Mouse (Mus musculus) myocyte (in vitro differentiated cells): ENCODE measurements around the gene Snrpg. TPM values are rescaled to one million over a fixed set of nuclear protein-coding genes. Genes with fewer than 3 reads are reported as not detected.
A peak's percentile ranks its signal among the peaks of the same experiment; 100 is the strongest.
"Not testable (repeated sequence)": the region's sequence is repeated elsewhere in the genome, so short reads cannot be mapped to it uniquely, and the experiment has no call there.

Source experiments
- H3K27me3 ChIP-seq: one replicate; pipeline ENCODE4 v1.6.1; 2011; ENCODE audit not compliant: control insufficient read depth, insufficient read depth, insufficient read length
- H3K36me3 ChIP-seq: one replicate; pipeline ENCODE4 v1.6.1; 2011; ENCODE audit not compliant: control insufficient read depth, insufficient read depth
- H3K4me2 ChIP-seq: one replicate; pipeline ENCODE4 v1.6.1; 2011; ENCODE audit warnings: low read depth, control low read depth
- H3K4me3 ChIP-seq: one replicate; pipeline ENCODE4 v1.5.1; 2011; ENCODE audit warnings: mild to moderate bottlenecking, control low read depth, moderate library complexity
- H3K79me2 ChIP-seq: one replicate; pipeline ENCODE4 v1.6.1; 2011; ENCODE audit not compliant: control insufficient read depth, insufficient read depth
- H3ac ChIP-seq: one replicate; pipeline ENCODE4 v1.6.1; 2011; ENCODE audit not compliant: control insufficient read depth, insufficient read length
- CEBPB ChIP-seq: IDR thresholded peaks from 2 replicates; pipeline ENCODE4 v1.6.1; 2011; ENCODE audit warnings: mild to moderate bottlenecking, moderate library complexity; ENCODE audit not compliant: poor library complexity, insufficient read depth, severe bottlenecking
- E2F4 ChIP-seq: IDR thresholded peaks from one replicate; pipeline ENCODE4 v1.6.1; 2011; ENCODE audit warnings: mild to moderate bottlenecking, control low read depth, moderate library complexity; ENCODE audit not compliant: insufficient read depth
- MAX ChIP-seq: IDR thresholded peaks from one replicate; pipeline ENCODE4 v1.6.1; 2011; ENCODE audit warnings: low read depth, mild to moderate bottlenecking, control low read depth
- MYOD1 ChIP-seq, 3 experiments: IDR thresholded peaks; one replicate each; pipeline ENCODE4 v1.6.1; 2011; ENCODE audit warnings: control low read depth in 2 of 3, low read depth in 2 of 3, mild to moderate bottlenecking in 2 of 3, moderate library complexity in 1 of 3; ENCODE audit not compliant: insufficient read length in 2 of 3, control insufficient read depth in 1 of 3
- MYOG ChIP-seq, 3 experiments: IDR thresholded peaks; one replicate each; pipeline ENCODE4 v1.6.1; 2011; ENCODE audit warnings: control low read depth in 2 of 3, low read depth in 2 of 3, mild to moderate bottlenecking in 2 of 3; ENCODE audit not compliant: insufficient read length in 2 of 3, control insufficient read depth in 1 of 3, insufficient read depth in 1 of 3
- POLR2A ChIP-seq: IDR thresholded peaks from one replicate; pipeline ENCODE4 v1.6.1; 2011; ENCODE audit warnings: low read depth, mild to moderate bottlenecking, control low read depth, moderate library complexity; ENCODE audit not compliant: insufficient read length
- POLR2AphosphoS2 ChIP-seq: IDR thresholded peaks from one replicate; pipeline ENCODE4 v1.6.1; 2011; ENCODE audit warnings: low read depth, control low read depth; ENCODE audit not compliant: insufficient read length
- REST ChIP-seq: IDR thresholded peaks from one replicate; pipeline ENCODE4 v1.6.1; 2011; ENCODE audit warnings: mild to moderate bottlenecking, control low read depth, moderate library complexity; ENCODE audit not compliant: insufficient read depth, insufficient read length
- SRF ChIP-seq: IDR thresholded peaks from one replicate; pipeline ENCODE4 v1.6.1; 2011; ENCODE audit warnings: low read depth; ENCODE audit not compliant: control insufficient read depth, insufficient read length
- TCF12 ChIP-seq: IDR thresholded peaks from one replicate; pipeline ENCODE4 v1.6.1; 2011; ENCODE audit warnings: mild to moderate bottlenecking, control low read depth; ENCODE audit not compliant: poor library complexity, insufficient read depth, severe bottlenecking
- TCF3 ChIP-seq: IDR thresholded peaks from one replicate; pipeline ENCODE4 v1.6.1; 2011; ENCODE audit warnings: low read depth, control low read depth; ENCODE audit not compliant: insufficient read length
- USF1 ChIP-seq: IDR thresholded peaks from one replicate; pipeline ENCODE4 v1.6.1; 2011; ENCODE audit warnings: low read depth, mild to moderate bottlenecking, control low read depth, moderate library complexity
- polyA plus RNA-seq: library from polyadenylated mRNA; unstranded; fragments of >200 nt; fragmentation: generic; extraction: Trizol; gene quantifications from one replicate; pipeline ENCODE4 v1.2.1, GENCODE M21; 2012; ENCODE audit warnings: missing spikeins

Snrpg gene
- polyA plus RNA-seq, 1 experiment = 188 TPM

- Histone ChIP-seq H3K4me2 (peak overlapping the region; percentile 69), H3K79me2 (peaks cover 40% of the 10 kb centered on the region), H3K4me3 (peak overlapping the region; percentile 86), H3K36me3 (peaks cover 4% of the 10 kb centered on the region), H3K27me3 (no peaks in the 10 kb centered on the region), H3ac (peak overlapping the region; percentile 3)
- TF ChIP-seq CEBPB = no peak
- TF ChIP-seq MYOD1 (IDR thresholded peaks at IDR 0.05; ENCODE audit: control insufficient read depth in 1 of 3, insufficient read length in 2 of 3, low read depth in 2 of 3) = no peak
- no peak for TF ChIP-seq POLR2A
- no peak for TF ChIP-seq TCF3
- no peak for TF ChIP-seq USF1
- TF ChIP-seq POLR2AphosphoS2 = no peak
- TF ChIP-seq SRF = no peak
- TF ChIP-seq TCF12 = no peak
- no peak for TF ChIP-seq REST
- TF ChIP-seq MYOG (IDR thresholded peaks at IDR 0.05; ENCODE audit: control insufficient read depth in 1 of 3, insufficient read depth in 1 of 3, insufficient read length in 2 of 3, low read depth in 2 of 3) = no peak
- no peak for TF ChIP-seq MAX
- TF ChIP-seq E2F4 = no peak
Measured at GRCm38 (mm10) chr6:86371950-86372516, 929 bp downstream of the Snrpg start.

GRCm38 (mm10) chr6:86373556-86373955 lies 2.5 kb downstream of the Snrpg start:
- Histone ChIP-seq H3K36me3 (peaks cover 18% of the 10 kb centered on the region), H3K4me3 (no peak overlapping the region), H3K79me2 (peaks cover 40% of the 10 kb centered on the region), H3ac (no peak overlapping the region), H3K27me3 (no peaks in the 10 kb centered on the region), H3K4me2 (no peak overlapping the region)
- TF ChIP-seq REST (no peak), MYOG (IDR thresholded peaks at IDR 0.05; ENCODE audit: control insufficient read depth in 1 of 3, insufficient read depth in 1 of 3, insufficient read length in 2 of 3, low read depth in 2 of 3) (no peak), CEBPB (no peak), POLR2A (no peak), USF1 (no peak), MAX (no peak), TCF3 (no peak), TCF12 (no peak), SRF (no peak), POLR2AphosphoS2 (no peak), E2F4 (no peak)

DNA sequence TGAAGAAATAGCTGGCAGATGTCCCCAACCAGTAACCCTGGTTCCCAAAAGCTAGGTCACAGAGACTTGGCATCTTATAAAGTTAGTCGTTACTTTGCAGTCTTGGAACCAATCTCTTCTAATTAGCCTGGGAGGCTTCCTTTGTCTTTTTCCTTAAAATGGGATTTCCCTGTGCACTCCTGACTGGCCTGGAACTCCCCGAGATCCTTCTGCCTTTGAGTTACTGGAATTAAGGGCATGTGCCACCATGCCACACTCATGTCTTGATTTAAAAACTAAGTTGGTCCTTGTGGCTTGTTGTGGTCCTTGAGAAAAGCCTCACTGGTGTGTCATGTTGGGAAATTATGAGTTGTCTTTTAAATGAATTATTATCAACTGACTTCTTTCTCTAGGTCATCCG lies 7.2 kb downstream of the Snrpg start:
- TF ChIP-seq MYOD1 (IDR thresholded peaks at IDR 0.05; ENCODE audit: control insufficient read depth in 1 of 3, insufficient read length in 2 of 3, low read depth in 2 of 3) = no peak
- no peak for TF ChIP-seq USF1
- no peak for TF ChIP-seq MYOG (IDR thresholded peaks at IDR 0.05; ENCODE audit: control insufficient read depth in 1 of 3, insufficient read depth in 1 of 3, insufficient read length in 2 of 3, low read depth in 2 of 3)
- no peak for TF ChIP-seq REST
- TF ChIP-seq TCF12 = no peak
- no peak for TF ChIP-seq POLR2A
- no peak for TF ChIP-seq CEBPB
- no peak for TF ChIP-seq E2F4
- TF ChIP-seq SRF = no peak
- TF ChIP-seq MAX = no peak
- TF ChIP-seq TCF3 = no peak
- Histone ChIP-seq H3ac (no peak overlapping the region), H3K27me3 (no peaks in the 10 kb centered on the region), H3K4me2 (no peak overlapping the region), H3K4me3 (no peak overlapping the region), H3K79me2 (peaks cover 20% of the 10 kb centered on the region), H3K36me3 (peaks cover 25% of the 10 kb centered on the region)

DNA sequence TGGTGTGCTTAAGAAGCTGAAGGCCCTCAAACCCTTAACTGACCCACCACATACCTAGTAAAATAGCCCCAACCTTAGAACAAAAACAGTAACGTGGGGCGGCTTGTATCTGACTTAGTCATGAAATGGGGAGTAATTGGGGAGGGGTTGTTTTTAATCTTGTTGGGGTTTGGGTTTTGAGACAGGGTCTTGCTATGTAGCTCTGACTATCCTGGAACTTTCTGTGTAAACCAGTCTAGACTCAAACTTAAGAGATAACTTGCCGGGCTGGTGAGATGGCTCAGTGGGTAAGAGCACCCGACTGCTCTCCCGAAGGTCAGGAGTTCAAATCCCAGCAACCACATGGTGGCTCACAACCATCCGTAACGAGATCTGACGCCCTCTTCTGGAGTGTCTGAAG lies 9.0 kb downstream of the Snrpg start:
- not testable (repeated sequence) for H3K4me2 ChIP-seq, H3ac ChIP-seq, H3K4me3 ChIP-seq, H3K27me3 ChIP-seq, H3K79me2 ChIP-seq
- peaks cover 25% of the 10 kb centered on the region for H3K36me3 ChIP-seq

DNA sequence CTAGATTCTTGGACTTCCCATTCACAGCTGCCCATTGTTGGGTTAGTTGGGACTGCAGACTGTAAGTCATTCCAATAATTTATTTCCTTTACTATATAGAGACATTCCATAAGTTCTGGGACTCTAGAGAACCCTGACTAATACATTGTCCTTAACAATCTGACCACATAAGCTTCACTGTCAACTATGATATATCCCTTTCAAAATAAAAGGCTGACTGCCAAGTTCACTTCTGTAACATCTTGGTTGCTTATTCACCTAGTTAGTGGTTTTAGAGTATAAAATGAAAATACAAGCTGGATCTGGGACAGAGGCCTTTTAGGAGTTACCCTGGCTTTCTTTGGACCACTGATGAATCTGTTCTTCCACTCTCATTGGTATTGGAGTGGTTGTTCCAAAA lies 11.4 kb downstream of the Snrpg start:
- H3K4me2 ChIP-seq = no peak overlapping the region
- no peaks in the 10 kb centered on the region for H3K27me3 ChIP-seq
- no peak overlapping the region for H3ac ChIP-seq
- H3K36me3 ChIP-seq = peaks cover 16% of the 10 kb centered on the region
- H3K79me2 ChIP-seq = no peaks in the 10 kb centered on the region
- H3K4me3 ChIP-seq = no peak overlapping the region
- TF ChIP-seq REST = no peak
- no peak for TF ChIP-seq TCF3
- no peak for TF ChIP-seq USF1
- no peak for TF ChIP-seq E2F4
- TF ChIP-seq POLR2AphosphoS2 = no peak
- TF ChIP-seq MYOG (IDR thresholded peaks at IDR 0.05; ENCODE audit: control insufficient read depth in 1 of 3, insufficient read depth in 1 of 3, insufficient read length in 2 of 3, low read depth in 2 of 3) = no peak
- TF ChIP-seq MYOD1 (IDR thresholded peaks at IDR 0.05; ENCODE audit: control insufficient read depth in 1 of 3, insufficient read length in 2 of 3, low read depth in 2 of 3) = no peak
- no peak for TF ChIP-seq POLR2A
- TF ChIP-seq SRF = no peak
- no peak for TF ChIP-seq MAX
- no peak for TF ChIP-seq TCF12
- TF ChIP-seq CEBPB = no peak
